Mouse (Mus musculus): Measurements from ENCODE around the gene Sgms2. TPM values are rescaled to one million over a fixed set of nuclear protein-coding genes. Genes with fewer than 3 reads are reported as not detected.

Gene Sgms2
- total and polyA plus RNA-seq, 3 experiments: not detected

DNA sequence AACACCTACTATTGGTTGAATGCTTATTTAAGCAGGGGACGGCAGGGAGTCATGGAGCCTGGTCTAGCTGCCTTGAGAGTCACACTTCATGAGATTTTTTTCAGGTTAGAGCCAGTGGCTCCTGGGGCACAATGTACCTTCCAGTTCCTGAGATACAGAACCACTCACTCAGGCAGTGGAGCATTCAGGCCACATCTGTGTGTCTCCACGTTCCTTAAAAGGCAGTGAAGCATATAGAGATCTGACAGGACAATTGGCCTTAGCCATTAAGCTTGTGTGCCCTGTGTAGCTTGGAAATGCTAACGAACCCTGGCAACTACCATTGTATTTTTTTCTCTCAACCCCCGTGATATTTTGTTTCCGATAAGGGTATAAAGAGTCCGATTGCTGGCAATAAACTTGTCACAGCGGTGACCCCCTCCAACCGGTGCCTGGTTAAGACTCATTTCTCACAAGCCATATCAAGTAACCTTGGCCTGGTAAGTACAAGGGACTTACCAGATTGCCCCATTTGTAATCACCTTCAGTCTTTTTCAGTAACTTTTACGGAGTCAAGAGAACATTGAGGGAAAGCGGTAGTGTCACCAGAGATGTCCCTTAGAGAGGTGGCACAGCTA, 5.4 kb upstream of the Sgms2 start:
- H3K4me1 ChIP-seq (ENCODE audit: control insufficient read depth in 1 of 2, insufficient read depth in 2 of 2): peaks cover 5 to 25% of the 10 kb centered on the region in 2 experiments
- no peaks in the 10 kb centered on the region for H3K79me2 ChIP-seq (replicated peaks; ENCODE audit: control insufficient read depth, extremely low read depth, insufficient read depth, poor library complexity, severe bottlenecking)
- no peak overlapping the region for H3K27ac ChIP-seq (ENCODE audit: insufficient read depth, low read depth)
- in situ Hi-C loops (cut with MboI; ENCODE audit: low pct_ligation_motif_present, low pct_unique_long_range_greater_than_20kb, low sequenced_read_pairs): no loop called here
- H3K36me3 ChIP-seq (replicated peaks in 1 of 2; ENCODE audit: control insufficient read depth in 1 of 2, insufficient read depth in 1 of 2, low read length in 1 of 2): no peaks in the 10 kb centered on the region
- dilution Hi-C loops (cut with MboI; ENCODE audit: extremely low pct_ligation_motif_present, extremely low pct_unique_long_range_greater_than_20kb, low sequenced_read_pairs): no loop called here
- no peaks in the 10 kb centered on the region for H3K27me3 ChIP-seq (replicated peaks)
- no peak overlapping the region for H3K4me3 ChIP-seq (replicated peaks in 1 of 3; ENCODE audit: low read depth in 2 of 3, low read length in 2 of 3, poor library complexity in 1 of 3)
- DNase-seq (ENCODE audit: extremely low read depth): no peak
- H3K4me2 ChIP-seq (ENCODE audit: insufficient read depth, low read depth, poor library complexity, severe bottlenecking): no peak overlapping the region
- no peaks in the 10 kb centered on the region for H3K9me3 ChIP-seq (replicated peaks; ENCODE audit: low read length)
- no peak for TF ChIP-seq E2F4 (IDR thresholded peaks at IDR 0.05; ENCODE audit: insufficient replicate concordance, low read depth, low read length)
- TF ChIP-seq JUND (conservative IDR thresholded peaks at IDR 0.05; ENCODE audit: low read depth, low read length): no peak
- TF ChIP-seq NRF1 (IDR thresholded peaks at IDR 0.05; ENCODE audit: low read depth, low read length): no peak
- TF ChIP-seq PAX5 (IDR thresholded peaks at IDR 0.05; ENCODE audit: low read length): no peak
- no peak for TF ChIP-seq POLR2AphosphoS2 (IDR thresholded peaks at IDR 0.05; ENCODE audit: low read depth, low read length)
- TF ChIP-seq CHD1 (IDR thresholded peaks at IDR 0.05; ENCODE audit: low read depth, low read length): no peak
- TF ChIP-seq ZMIZ1 (IDR thresholded peaks at IDR 0.05; ENCODE audit: low read depth, low read length): no peak
- TF ChIP-seq SIN3A (IDR thresholded peaks at IDR 0.05; ENCODE audit: low read length): no peak
- no peak for TF ChIP-seq RCOR1 (conservative IDR thresholded peaks at IDR 0.05; ENCODE audit: low read depth, low read length)
- H3K9ac ChIP-seq (ENCODE audit: insufficient read depth, low read depth): no peak overlapping the region

DNA sequence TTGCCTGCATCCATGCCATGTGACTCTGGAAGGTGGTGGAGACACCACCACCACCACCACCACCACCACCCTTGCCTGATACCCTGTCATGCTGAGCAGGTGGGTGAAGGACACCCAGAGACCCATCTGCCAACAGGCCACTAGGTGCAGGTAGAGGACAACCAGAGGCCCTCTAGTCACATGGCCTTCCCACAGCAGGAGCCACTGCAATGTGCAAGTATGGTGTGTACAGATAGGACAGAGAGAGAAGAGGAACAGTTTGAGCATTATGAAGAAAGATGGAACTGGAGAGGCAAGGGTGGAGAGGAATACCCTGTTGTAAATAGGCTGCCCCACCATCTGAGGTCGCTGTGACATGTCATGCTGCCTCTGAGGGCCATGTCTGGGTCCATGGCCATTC, 3.9 kb upstream of the Sgms2 start:
- H3K4me3 ChIP-seq (replicated peaks in 1 of 3; ENCODE audit: low read depth in 2 of 3, low read length in 2 of 3, poor library complexity in 1 of 3): no peak overlapping the region
- H3K79me2 ChIP-seq (replicated peaks; ENCODE audit: control insufficient read depth, extremely low read depth, insufficient read depth, poor library complexity, severe bottlenecking): no peaks in the 10 kb centered on the region
- H3K9me3 ChIP-seq (replicated peaks; ENCODE audit: low read length): peaks cover 6% of the 10 kb centered on the region
- H3K27me3 ChIP-seq (replicated peaks): no peaks in the 10 kb centered on the region
- dilution Hi-C loops (cut with MboI; ENCODE audit: extremely low pct_ligation_motif_present, extremely low pct_unique_long_range_greater_than_20kb, low sequenced_read_pairs) (no loop called here), in situ Hi-C loops (cut with MboI; ENCODE audit: low pct_ligation_motif_present, low pct_unique_long_range_greater_than_20kb, low sequenced_read_pairs) (no loop called here)
- no peak overlapping the region for H3K4me2 ChIP-seq (ENCODE audit: insufficient read depth, low read depth, poor library complexity, severe bottlenecking)
- no peak for DNase-seq (ENCODE audit: extremely low read depth)
- TF ChIP-seq NELFE (IDR thresholded peaks at IDR 0.05; ENCODE audit: low read depth, low read length) (no peak), MAZ (IDR thresholded peaks at IDR 0.05; ENCODE audit: low read depth, low read length) (no peak), MAFK (IDR thresholded peaks at IDR 0.05; ENCODE audit: insufficient replicate concordance, low read length) (no peak), TBP (conservative IDR thresholded peaks at IDR 0.05; ENCODE audit: low read depth, low read length) (no peak)
- H3K9ac ChIP-seq (ENCODE audit: insufficient read depth, low read depth): no peak overlapping the region
- H3K27ac ChIP-seq (ENCODE audit: insufficient read depth, low read depth): no peak overlapping the region
- H3K36me3 ChIP-seq (replicated peaks in 1 of 2; ENCODE audit: control insufficient read depth in 1 of 2, insufficient read depth in 1 of 2, low read length in 1 of 2): no peaks in the 10 kb centered on the region
- peaks cover 2 to 9% of the 10 kb centered on the region in 2 experiments; a peak in 2 of 4 replicates for H3K4me1 ChIP-seq (ENCODE audit: control insufficient read depth in 1 of 2, insufficient read depth in 2 of 2)

DNA sequence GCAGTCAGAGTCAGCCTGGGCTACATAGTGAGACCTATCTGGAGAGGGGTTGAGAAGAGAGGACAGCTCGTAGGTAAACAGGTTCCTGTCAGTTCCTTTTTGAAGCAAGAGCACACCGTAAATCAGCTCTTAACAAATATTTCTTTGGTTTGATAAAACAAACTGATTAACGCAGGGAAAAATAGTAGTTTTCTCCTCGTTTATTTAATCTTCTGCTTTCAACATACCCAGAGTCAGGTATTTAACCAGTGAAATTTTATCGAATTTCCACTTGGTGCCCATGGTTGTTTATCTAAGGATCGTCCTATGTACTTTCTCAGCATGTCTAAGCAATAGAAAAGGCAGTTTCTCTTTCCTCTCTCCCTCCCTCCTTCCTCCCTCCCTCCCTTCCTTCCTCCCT, 2.0 kb upstream of the Sgms2 start:
- Histone ChIP-seq H3K9ac (ENCODE audit: insufficient read depth, low read depth) (no peak overlapping the region), H3K27ac (ENCODE audit: insufficient read depth, low read depth) (no peak overlapping the region), H3K36me3 (replicated peaks in 1 of 2; ENCODE audit: control insufficient read depth in 1 of 2, insufficient read depth in 1 of 2, low read length in 1 of 2) (no peaks in the 10 kb centered on the region), H3K79me2 (replicated peaks; ENCODE audit: control insufficient read depth, extremely low read depth, insufficient read depth, poor library complexity, severe bottlenecking) (no peaks in the 10 kb centered on the region), H3K4me2 (ENCODE audit: insufficient read depth, low read depth, poor library complexity, severe bottlenecking) (no peak overlapping the region), H3K4me1 (ENCODE audit: control insufficient read depth in 1 of 2, insufficient read depth in 2 of 2) (0 out of 4 replicates have a peak, but pooled peaks cover 0 to 2% of the 10 kb centered on the region in 2 experiments), H3K9me3 (replicated peaks; ENCODE audit: low read length) (peaks cover 12% of the 10 kb centered on the region), H3K4me3 (replicated peaks in 1 of 3; ENCODE audit: low read depth in 2 of 3, low read length in 2 of 3, poor library complexity in 1 of 3) (no peak overlapping the region), H3K27me3 (replicated peaks) (no peaks in the 10 kb centered on the region)
- TF ChIP-seq CTCF (conservative IDR thresholded peaks at IDR 0.05 in 1 of 2, IDR thresholded peaks at IDR 0.05 in 1 of 2; ENCODE audit: low read depth in 2 of 2, low read length in 2 of 2) (no peak), SMC3 (IDR thresholded peaks at IDR 0.05; ENCODE audit: low read depth, low read length) (no peak), UBTF (IDR thresholded peaks at IDR 0.05; ENCODE audit: low read depth, low read length) (no peak), ZKSCAN1 (IDR thresholded peaks at IDR 0.05; ENCODE audit: borderline replicate concordance, low read depth, low read length) (no peak), ZNF384 (IDR thresholded peaks at IDR 0.05; ENCODE audit: low read depth, low read length) (no peak)
- dilution Hi-C loops (cut with MboI; ENCODE audit: extremely low pct_ligation_motif_present, extremely low pct_unique_long_range_greater_than_20kb, low sequenced_read_pairs) (no loop called here), in situ Hi-C loops (cut with MboI; ENCODE audit: low pct_ligation_motif_present, low pct_unique_long_range_greater_than_20kb, low sequenced_read_pairs) (no loop called here)
- no peak for DNase-seq (ENCODE audit: extremely low read depth)

Data from CH12.LX (cell line).